Mouse (Mus musculus) kidney, embryonic 14.5 days (tissue): ENCODE measurements around the gene Pacs1. TPM values are rescaled to one million over a fixed set of nuclear protein-coding genes. Genes with fewer than 3 reads are reported as not detected.

Experiments
- ATAC-seq: fragments of 200-750 bp; cut with Nextera tagmentation; 2 replicates; pipeline ENCODE4 v1.8.0; 2017; ENCODE audit warnings: moderate number of reproducible peaks, mild to moderate bottlenecking, moderate TSS enrichment, moderate library complexity; ENCODE audit not compliant: low FRiP score, low TSS enrichment
- H3K27ac ChIP-seq: fragments of 300-500 bp; sonication (generic); 2 replicates; pipeline ENCODE4 v1.5.1; 2014; ENCODE audit warnings: low read depth, mild to moderate bottlenecking, low read length, moderate library complexity, mixed read lengths
- H3K27me3 ChIP-seq: fragments of 300-500 bp; sonication (generic); 2 replicates; pipeline ENCODE4 v1.6.1; 2014; ENCODE audit warnings: mild to moderate bottlenecking, low read length; ENCODE audit not compliant: control insufficient read depth, insufficient read depth
- H3K36me3 ChIP-seq: fragments of 300-500 bp; sonication (generic); 2 replicates; pipeline ENCODE4 v1.6.1; 2014; ENCODE audit warnings: low read length, mixed read lengths; ENCODE audit not compliant: control insufficient read depth, insufficient read depth
- H3K4me1 ChIP-seq: fragments of 300-500 bp; sonication (generic); 2 replicates; pipeline ENCODE4 v1.6.1; 2014; ENCODE audit warnings: low read length, mixed read lengths; ENCODE audit not compliant: control insufficient read depth, insufficient read depth
- H3K4me2 ChIP-seq: fragments of 300-500 bp; sonication (generic); replicated peaks from 2 replicates; pipeline ENCODE4 v1.6.1; 2014; ENCODE audit warnings: low read depth, mild to moderate bottlenecking, low read length
- H3K4me3 ChIP-seq: fragments of 300-500 bp; sonication (generic); 2 replicates; pipeline ENCODE4 v1.5.1; 2014; ENCODE audit warnings: mild to moderate bottlenecking, low read length
- H3K9ac ChIP-seq: fragments of 300-500 bp; sonication (generic); 2 replicates; pipeline ENCODE4 v1.6.1; 2014; ENCODE audit warnings: low read depth, mild to moderate bottlenecking, low read length, moderate library complexity
- H3K9me3 ChIP-seq: fragments of 300-500 bp; sonication (generic); 2 replicates; pipeline ENCODE4 v1.6.1; 2016; ENCODE audit warnings: low read length; ENCODE audit not compliant: control insufficient read depth
- WGBS: fragments of 180-500 bp; shearing (Covaris S2); extraction: QIAGEN DNeasy Blood & Tissue Kit; methylation state at CpG from one replicate; pipeline ENCODE4 v1.1.7; 2014; 5-methylcytosine and 5-hydroxymethylcytosine counted together
- polyA plus RNA-seq: library from polyadenylated mRNA; unstranded; fragments of >200 nt; fragmentation: Nextera tagmentation; extraction: Ambion mirVana; gene quantifications from 2 replicates; pipeline ENCODE4 v1.2.1, GENCODE M21; 2014

Gene Pacs1
- 17.6 and 30.4 TPM in 2 replicates for polyA plus RNA-seq

DNA sequence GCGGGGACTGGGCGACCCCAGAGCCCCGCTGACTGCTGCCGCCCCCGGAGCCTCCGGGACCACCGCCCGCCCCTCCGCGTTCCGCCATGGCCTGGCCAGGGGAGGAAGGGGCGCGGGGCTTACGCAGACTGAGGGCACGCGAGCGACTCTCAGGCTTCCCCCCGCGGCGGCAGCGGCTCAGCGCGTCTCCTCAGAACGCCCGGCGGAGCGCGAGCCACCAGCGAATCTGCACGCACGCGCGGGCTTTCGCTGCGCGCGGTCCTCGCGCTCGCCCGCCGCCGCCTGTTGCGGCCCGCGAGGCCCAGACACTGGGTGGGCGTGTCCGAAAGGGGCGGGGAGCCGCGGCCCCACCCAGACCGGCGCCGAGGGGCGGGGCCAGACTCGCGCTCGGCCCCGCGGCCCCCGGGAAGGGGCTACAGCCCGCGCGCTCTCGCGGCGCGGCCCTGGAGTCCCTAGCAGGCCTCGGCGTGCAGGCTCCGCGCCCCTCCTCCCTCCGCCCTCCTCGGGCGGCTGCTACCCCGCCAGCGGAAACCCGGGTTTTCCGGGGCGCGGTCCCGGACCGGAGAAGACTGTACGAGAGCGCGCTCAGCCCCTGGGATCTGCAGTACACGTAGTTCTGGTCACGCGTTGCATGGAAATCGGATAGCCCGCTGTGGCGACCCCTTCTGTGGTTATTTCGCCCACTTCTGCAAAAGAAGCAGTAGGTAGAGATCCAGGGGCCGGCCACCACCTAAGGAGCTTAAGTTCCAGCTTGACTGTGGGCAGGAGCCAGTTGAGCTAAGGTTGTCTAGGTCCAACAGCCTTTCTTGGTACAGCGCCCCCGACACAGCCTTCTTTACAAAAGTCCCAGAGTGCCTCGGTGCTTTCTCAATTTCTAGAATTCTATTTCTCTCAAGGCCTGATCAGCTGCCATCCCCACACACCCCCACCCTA lies at the start of gene Pacs1:
Pacs1 (minus strand) TSS at position 319 of the 933 bp plus-strand sequence.
- Histone ChIP-seq H3K4me2 (peak within 1 kb of the TSS; percentile 69), H3K27ac (peak within 1 kb of the TSS; percentile 85), H3K36me3 (peaks cover 39% of the 10 kb centered on the region), H3K27me3 (no peaks in the 10 kb centered on the region), H3K4me1 (peaks cover 16% of the 10 kb centered on the region), H3K9ac (peak within 1 kb of the TSS; percentile 96), H3K4me3 (peak within 1 kb of the TSS; percentile 80), H3K9me3 (no peaks in the 10 kb centered on the region)
- peak; percentile 94 for ATAC-seq
- 1% methylated on average over 73 of the region's 97 CpGs for WGBS

DNA sequence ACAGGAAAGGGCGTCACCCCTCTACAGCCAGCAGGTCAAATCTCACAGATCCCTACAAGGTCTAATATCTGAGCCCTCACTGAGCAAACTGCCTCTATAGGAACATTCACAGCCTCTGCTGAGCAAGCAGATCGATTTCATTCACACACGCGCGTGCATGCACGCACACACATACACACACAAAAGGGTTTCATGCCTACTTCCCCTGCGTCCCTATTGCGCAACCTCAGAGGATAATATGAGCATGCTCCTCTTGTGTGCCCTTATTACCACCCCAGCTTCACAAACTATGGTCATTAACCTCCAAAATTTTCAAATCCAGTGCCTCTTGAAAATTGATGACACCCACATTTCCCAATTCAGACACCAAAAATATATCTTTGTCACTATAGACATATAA lies 40.3 kb upstream of the Pacs1 start:
- Histone ChIP-seq H3K36me3 (no peaks in the 10 kb centered on the region), H3K4me3 (no peak overlapping the region), H3K27ac (no peak overlapping the region), H3K4me2 (no peak overlapping the region), H3K27me3 (no peaks in the 10 kb centered on the region), H3K4me1 (no peaks in the 10 kb centered on the region), H3K9me3 (no peaks in the 10 kb centered on the region; the same call in 1 of the 2 replicates), H3K9ac (no peak overlapping the region)
- ATAC-seq = no peak
- 86% methylated on average over 8 of the region's 8 CpGs for WGBS

DNA sequence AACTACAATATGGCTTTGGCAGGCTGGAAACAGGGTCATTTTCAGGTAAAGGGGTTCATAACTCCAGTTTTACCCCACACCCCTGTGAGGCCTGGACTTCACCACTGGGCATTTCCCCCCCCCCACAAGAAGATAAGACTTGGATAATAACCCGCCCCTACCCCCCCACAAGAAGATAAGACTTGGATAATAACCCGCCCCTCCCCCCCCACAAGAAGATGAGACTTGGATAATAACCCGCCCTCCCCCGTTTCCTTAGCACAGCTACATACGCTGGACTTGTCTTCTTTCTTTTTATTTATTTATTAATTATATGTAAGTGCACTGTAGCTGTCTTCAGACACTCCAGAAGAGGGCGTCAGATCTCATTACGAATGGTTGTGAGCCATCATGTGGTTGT lies 36.1 kb upstream of the Pacs1 start:
- Histone ChIP-seq H3K27me3 (0 out of 2 replicates have a peak, but pooled peaks cover 3% of the 10 kb centered on the region), H3K4me1 (no peaks in the 10 kb centered on the region), H3K27ac (no peak overlapping the region), H3K36me3 (no peaks in the 10 kb centered on the region), H3K4me3 (no peak overlapping the region), H3K4me2 (no peak overlapping the region), H3K9ac (no peak overlapping the region), H3K9me3 (peaks cover 7% of the 10 kb centered on the region)
- WGBS = 84% methylated on average over 7 of the region's 7 CpGs
- ATAC-seq = no peak

DNA sequence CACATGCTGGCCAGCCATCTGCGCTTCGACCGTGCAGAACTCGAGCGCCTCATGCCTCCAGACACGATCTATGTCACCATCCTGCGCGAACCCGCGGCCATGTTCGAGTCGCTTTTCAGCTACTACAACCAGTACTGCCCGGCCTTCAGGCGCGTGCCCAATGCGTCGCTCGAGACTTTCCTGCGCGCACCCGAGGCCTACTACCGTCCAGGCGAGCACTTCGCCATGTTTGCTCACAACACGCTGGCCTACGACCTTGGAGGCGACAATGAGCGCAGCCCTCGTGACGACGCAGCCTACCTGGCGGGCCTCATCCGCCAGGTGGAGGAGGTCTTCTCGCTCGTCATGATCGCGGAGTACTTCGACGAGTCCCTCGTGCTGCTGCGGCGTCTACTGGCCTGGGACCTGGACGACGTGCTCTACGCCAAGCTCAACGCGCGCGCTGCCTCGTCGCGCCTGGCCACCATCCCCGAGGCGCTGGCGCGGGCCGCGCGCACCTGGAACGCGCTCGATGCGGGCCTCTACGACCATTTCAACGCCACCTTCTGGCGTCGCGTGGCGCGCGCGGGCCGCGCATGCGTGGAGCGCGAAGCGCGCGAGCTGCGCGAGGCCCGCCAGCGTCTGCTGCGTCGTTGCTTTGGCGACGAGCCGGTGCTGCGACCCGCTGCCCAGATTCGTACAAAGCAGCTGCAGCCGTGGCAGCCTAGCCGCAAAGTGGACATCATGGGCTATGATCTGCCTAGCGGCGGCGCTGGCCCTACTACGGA lies 34.2 kb upstream of the Pacs1 start:
- Histone ChIP-seq H3K4me2 (peak overlapping the region; percentile 33), H3K4me3 (peak overlapping the region; percentile 16; the same call in 1 of the 2 replicates), H3K9me3 (peaks cover 7% of the 10 kb centered on the region), H3K27me3 (0 out of 2 replicates have a peak, but pooled peaks cover 3% of the 10 kb centered on the region), H3K9ac (0 out of 2 replicates have a peak overlapping the region, but pooled peaks have one; percentile 13), H3K4me1 (no peaks in the 10 kb centered on the region), H3K36me3 (no peaks in the 10 kb centered on the region), H3K27ac (no peak overlapping the region)
- WGBS = 50% methylated on average over 98 of the region's 98 CpGs
- no peak for ATAC-seq

DNA sequence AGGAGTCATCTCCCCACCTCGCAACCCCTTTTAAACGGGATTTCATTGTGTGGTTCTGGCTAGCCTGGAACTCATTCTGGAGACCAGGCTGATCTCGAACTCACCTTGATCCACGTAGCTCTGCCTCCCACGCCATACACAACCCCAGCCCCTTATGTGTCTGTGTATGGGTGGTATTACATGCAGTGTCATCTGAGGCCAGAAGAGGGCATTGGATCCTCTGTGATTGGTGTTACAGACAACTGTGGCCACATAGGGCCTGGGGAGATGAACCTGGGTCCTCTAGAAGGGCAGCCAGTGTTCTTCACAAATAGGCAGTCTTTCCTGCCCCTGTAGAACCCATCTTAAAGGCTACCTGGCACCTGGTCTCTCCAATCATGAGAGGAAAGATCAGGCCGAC lies 33.4 kb upstream of the Pacs1 start:
- ATAC-seq = no peak
- Histone ChIP-seq H3K27ac (no peak overlapping the region), H3K4me3 (no peak overlapping the region), H3K4me1 (no peaks in the 10 kb centered on the region), H3K9ac (no peak overlapping the region), H3K36me3 (no peaks in the 10 kb centered on the region), H3K4me2 (no peak overlapping the region), H3K27me3 (0 out of 2 replicates have a peak, but pooled peaks cover 3% of the 10 kb centered on the region), H3K9me3 (peaks cover 7% of the 10 kb centered on the region)
- WGBS = 91% methylated on average over 6 of the region's 6 CpGs

DNA sequence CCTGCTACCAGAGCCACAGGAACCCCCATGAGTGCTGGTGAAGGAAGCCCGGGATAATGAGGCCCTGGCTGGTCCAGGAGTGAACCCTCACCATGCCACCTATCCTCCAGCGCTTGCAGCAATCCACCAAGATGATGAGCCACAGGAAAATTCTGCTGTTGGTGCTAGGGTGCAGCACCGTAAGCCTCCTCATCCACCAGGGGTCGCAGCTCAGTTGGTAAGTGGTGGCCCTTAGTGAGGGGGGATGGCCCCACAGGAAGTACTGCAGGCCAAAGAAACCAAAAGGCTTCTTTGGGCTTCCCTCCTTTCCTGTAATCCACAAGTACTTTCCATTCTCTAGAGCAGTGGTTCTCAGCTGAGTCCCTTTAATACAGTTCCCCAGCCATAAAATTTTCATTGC lies 29.5 kb upstream of the Pacs1 start:
- H3K4me2 ChIP-seq = no peak overlapping the region

DNA sequence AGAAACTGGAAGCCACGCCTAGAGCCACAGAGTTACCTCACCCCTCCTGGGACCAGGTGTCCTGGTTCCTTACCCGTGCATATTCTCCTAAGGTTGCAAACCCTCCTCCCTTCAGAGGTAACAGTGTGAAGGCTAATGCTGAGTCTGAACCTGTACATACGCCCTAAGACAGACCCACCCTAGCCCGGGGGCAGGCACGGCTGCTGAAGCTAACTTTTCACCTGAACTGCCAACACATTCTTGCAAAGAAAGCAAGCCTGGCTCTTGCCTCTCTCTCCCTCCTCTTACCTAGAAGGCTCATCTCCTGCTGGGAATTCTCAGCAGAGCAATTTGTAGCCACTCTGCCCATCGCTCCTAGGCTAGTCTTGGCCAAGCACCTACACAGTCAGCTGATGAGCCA lies 27.7 kb upstream of the Pacs1 start:
- Histone ChIP-seq H3K27me3 (no peaks in the 10 kb centered on the region), H3K27ac (no peak overlapping the region), H3K9ac (no peak overlapping the region), H3K4me1 (peaks cover 15% of the 10 kb centered on the region), H3K36me3 (no peaks in the 10 kb centered on the region), H3K4me2 (no peak overlapping the region), H3K9me3 (no peaks in the 10 kb centered on the region), H3K4me3 (no peak overlapping the region)
- 75% methylated on average over 6 of the region's 6 CpGs for WGBS
- no peak for ATAC-seq

More for the DNA sequence above, 29.5 kb upstream of the Pacs1 start:
- no peak overlapping the region for H3K4me3 ChIP-seq
- WGBS = 19% methylated on average over 4 of the region's 4 CpGs
- no peaks in the 10 kb centered on the region for H3K36me3 ChIP-seq
- no peak overlapping the region for H3K27ac ChIP-seq
- peaks cover 7% of the 10 kb centered on the region for H3K9me3 ChIP-seq
- 0 out of 2 replicates have a peak, but pooled peaks cover 3% of the 10 kb centered on the region for H3K27me3 ChIP-seq
- H3K4me1 ChIP-seq = 0 out of 2 replicates have a peak, but pooled peaks cover 7% of the 10 kb centered on the region
- H3K9ac ChIP-seq = no peak overlapping the region
- ATAC-seq = peak; percentile 44; the same call in 1 of the 2 replicates

DNA sequence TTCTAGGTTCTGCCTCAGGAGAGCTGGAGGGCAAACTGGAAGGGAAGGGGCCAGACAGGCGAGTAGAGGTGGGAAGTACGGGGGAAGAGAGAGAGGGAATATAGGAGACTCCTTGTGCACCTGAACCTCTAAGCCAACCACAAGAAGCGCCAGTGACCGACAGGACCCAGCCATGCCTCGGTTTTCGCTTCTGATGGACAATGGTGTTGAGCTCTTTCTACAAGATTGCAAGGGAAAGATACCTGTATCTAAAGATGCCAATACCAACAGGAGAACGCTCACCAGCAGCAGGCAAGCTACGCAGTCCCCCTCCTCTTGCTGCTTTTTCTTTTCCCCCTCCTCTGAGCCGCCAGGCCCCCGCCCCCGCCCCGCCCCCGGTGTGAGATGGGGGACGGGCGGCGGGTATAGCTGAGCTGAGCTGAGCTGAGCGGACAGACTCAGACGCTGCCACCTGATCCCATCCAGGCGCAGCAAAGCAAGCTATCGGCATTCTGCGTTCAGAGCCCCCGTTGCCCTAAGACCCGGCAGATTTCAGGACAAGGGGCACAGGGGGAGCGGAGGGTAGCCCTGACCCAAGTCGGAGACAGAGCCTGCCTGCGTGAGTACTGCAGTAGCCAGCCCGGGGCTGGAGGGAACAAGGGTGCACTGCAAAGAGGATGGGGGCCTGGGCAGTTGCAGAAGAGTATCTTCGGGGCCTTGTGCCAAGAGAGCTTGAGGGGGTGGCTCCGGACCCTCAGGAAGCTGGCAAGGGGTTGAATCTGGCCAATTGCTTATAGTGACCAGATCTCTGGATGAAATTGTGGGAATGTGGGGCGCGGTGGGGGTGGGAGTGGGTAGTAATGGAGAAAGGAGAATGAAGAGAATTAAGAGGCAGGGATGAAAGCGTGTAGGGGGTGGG lies 25.2 kb upstream of the Pacs1 start, which contains the start of gene Gal3st3:
Gal3st3 (plus strand) TSS at position 429 of the 898 bp plus-strand sequence.
- Histone ChIP-seq H3K4me3 (peak within 1 kb of the TSS; percentile 39), H3K36me3 (peaks cover 9% of the 10 kb centered on the region), H3K4me2 (peak within 1 kb of the TSS; percentile 81), H3K4me1 (peaks cover 25% of the 10 kb centered on the region), H3K9ac (peak within 1 kb of the TSS; percentile 56), H3K9me3 (no peaks in the 10 kb centered on the region), H3K27ac (no peak within 1 kb of the TSS), H3K27me3 (no peaks in the 10 kb centered on the region)
- 4% methylated on average over 30 of the region's 32 CpGs for WGBS
- ATAC-seq = no peak
